Mouse (Mus musculus) neural tube, embryonic 13.5 days (tissue): Measurements from ENCODE around the gene Rab3c. TPM values are rescaled to one million over a fixed set of nuclear protein-coding genes. Genes with fewer than 3 reads are reported as not detected.

Experiments
- ATAC-seq: fragments of 200-750 bp; cut with Nextera tagmentation; 2 replicates; pipeline ENCODE4 v1.8.0; 2017; ENCODE audit warnings: low read depth, mild to moderate bottlenecking, moderate TSS enrichment, moderate library complexity
- H3K27ac ChIP-seq: fragments of 300-500 bp; sonication (generic); replicated peaks from 2 replicates; pipeline ENCODE4 v1.5.1; 2015; ENCODE audit warnings: moderate library complexity, mild to moderate bottlenecking, inconsistent platforms
- H3K27me3 ChIP-seq: fragments of 300-500 bp; sonication (generic); 2 replicates; pipeline ENCODE4 v1.6.1; 2015; ENCODE audit warnings: mild to moderate bottlenecking, inconsistent platforms
- H3K36me3 ChIP-seq: fragments of 300-500 bp; sonication (generic); 2 replicates; pipeline ENCODE4 v1.6.1; 2015; ENCODE audit warnings: mild to moderate bottlenecking, inconsistent platforms
- H3K4me1 ChIP-seq: fragments of 300-500 bp; sonication (generic); replicated peaks from 2 replicates; pipeline ENCODE4 v1.6.1; 2015; ENCODE audit warnings: inconsistent platforms
- H3K4me2 ChIP-seq: fragments of 300-500 bp; sonication (generic); 2 replicates; pipeline ENCODE4 v1.6.1; 2015; ENCODE audit warnings: inconsistent platforms, mild to moderate bottlenecking, moderate library complexity
- H3K4me3 ChIP-seq: fragments of 300-500 bp; sonication (generic); 2 replicates; pipeline ENCODE4 v1.5.1; 2015; ENCODE audit warnings: mild to moderate bottlenecking, inconsistent platforms
- H3K9ac ChIP-seq: fragments of 300-500 bp; sonication (generic); 2 replicates; pipeline ENCODE4 v1.6.1; 2015; ENCODE audit warnings: moderate library complexity, mild to moderate bottlenecking, inconsistent platforms
- H3K9me3 ChIP-seq: fragments of 300-500 bp; sonication (generic); 2 replicates; pipeline ENCODE4 v1.6.1; 2016; ENCODE audit warnings: inconsistent platforms
- whole genome bisulfite sequencing: fragments of 180-500 bp; shearing (Covaris S2); methylation state at CpG from one replicate; pipeline ENCODE4 v1.1.7; 2015; 5-methylcytosine and 5-hydroxymethylcytosine counted together
- polyA plus RNA-seq: library from polyadenylated mRNA; unstranded; fragments of >200 nt; fragmentation: Nextera tagmentation; extraction: Ambion mirVana; gene quantifications from 2 replicates; pipeline ENCODE4 v1.2.1, GENCODE M21; 2015

Rab3c gene
- polyA plus RNA-seq, 1 experiment from 2014 or later = 174 TPM

- Histone ChIP-seq H3K27me3 (no peaks in the 10 kb centered on the region), H3K4me1 (peaks cover 51% of the 10 kb centered on the region), H3K9ac (no peak overlapping the region), H3K4me2 (no peak overlapping the region), H3K4me3 (no peak overlapping the region), H3K27ac (0 out of 2 replicates have a peak overlapping the region, but pooled peaks have one; percentile 46), H3K36me3 (no peaks in the 10 kb centered on the region), H3K9me3 (no peaks in the 10 kb centered on the region; the same call in 1 of the 2 replicates)
- 70% methylated on average over 4 of the region's 4 CpGs for WGBS
- no peak for ATAC-seq
Observed at GRCm38 (mm10) chr13:110184963-110185685, 95.7 kb downstream of the Rab3c start.

GRCm38 (mm10) chr13:110175651-110176050 lies 105.1 kb downstream of the Rab3c start:
- ATAC-seq = no peak
- Histone ChIP-seq H3K4me2 (no peak overlapping the region), H3K4me1 (peaks cover 7% of the 10 kb centered on the region; the same call in 1 of the 2 replicates), H3K9ac (no peak overlapping the region), H3K9me3 (no peaks in the 10 kb centered on the region), H3K36me3 (no peaks in the 10 kb centered on the region), H3K27ac (no peak overlapping the region), H3K27me3 (no peaks in the 10 kb centered on the region), H3K4me3 (no peak overlapping the region)
- WGBS = 79% methylated on average over 6 of the region's 6 CpGs

- Histone ChIP-seq H3K9me3 (no peaks in the 10 kb centered on the region), H3K27ac (peak overlapping the region; percentile 42; the same call in 1 of the 2 replicates), H3K27me3 (no peaks in the 10 kb centered on the region), H3K4me2 (no peak overlapping the region), H3K4me3 (no peak overlapping the region), H3K9ac (no peak overlapping the region), H3K4me1 (peaks cover 41% of the 10 kb centered on the region), H3K36me3 (no peaks in the 10 kb centered on the region)
- ATAC-seq = no peak
- WGBS = 64% methylated on average over 3 of the region's 3 CpGs
Observed at GRCm38 (mm10) chr13:110169669-110170068, 111.1 kb downstream of the Rab3c start.

- H3K36me3 ChIP-seq = no peaks in the 10 kb centered on the region
- no peaks in the 10 kb centered on the region for H3K27me3 ChIP-seq
- WGBS = 57% methylated on average over 4 of the region's 4 CpGs
- peak overlapping the region; percentile 42 for H3K27ac ChIP-seq
- H3K9me3 ChIP-seq = no peaks in the 10 kb centered on the region
- H3K4me2 ChIP-seq = no peak overlapping the region
- no peak overlapping the region for H3K4me3 ChIP-seq
- peaks cover 41% of the 10 kb centered on the region for H3K4me1 ChIP-seq
- no peak for ATAC-seq
- no peak overlapping the region for H3K9ac ChIP-seq
Observed at GRCm38 (mm10) chr13:110169152-110169551, 111.6 kb downstream of the Rab3c start.

GRCm38 (mm10) chr13:110168570-110168969 lies 112.2 kb downstream of the Rab3c start:
- Histone ChIP-seq H3K4me1 (peaks cover 41% of the 10 kb centered on the region), H3K9me3 (no peaks in the 10 kb centered on the region), H3K27me3 (no peaks in the 10 kb centered on the region), H3K4me3 (no peak overlapping the region), H3K27ac (peak overlapping the region; percentile 38; the same call in 1 of the 2 replicates), H3K36me3 (no peaks in the 10 kb centered on the region), H3K9ac (no peak overlapping the region), H3K4me2 (no peak overlapping the region)
- no peak for ATAC-seq
- WGBS = 81% methylated on average over 4 of the region's 4 CpGs

- Histone ChIP-seq H3K4me3 (no peak overlapping the region), H3K9me3 (no peaks in the 10 kb centered on the region), H3K27ac (peak overlapping the region; percentile 86), H3K27me3 (no peaks in the 10 kb centered on the region), H3K9ac (no peak overlapping the region), H3K4me2 (peak overlapping the region; percentile 21; the same call in 1 of the 2 replicates), H3K4me1 (peaks cover 45% of the 10 kb centered on the region), H3K36me3 (no peaks in the 10 kb centered on the region)
- WGBS = 24% methylated on average over 3 of the region's 3 CpGs
- peak; percentile 94 for ATAC-seq
Observed at GRCm38 (mm10) chr13:110166622-110167330, 114.0 kb downstream of the Rab3c start.

- Histone ChIP-seq H3K36me3 (no peaks in the 10 kb centered on the region), H3K9ac (no peak overlapping the region), H3K4me2 (no peak overlapping the region), H3K4me1 (peaks cover 40% of the 10 kb centered on the region), H3K27ac (peak overlapping the region; percentile 68), H3K27me3 (no peaks in the 10 kb centered on the region), H3K9me3 (no peaks in the 10 kb centered on the region), H3K4me3 (no peak overlapping the region)
- 35% methylated on average over 4 of the region's 4 CpGs for WGBS
- no peak for ATAC-seq
Observed at GRCm38 (mm10) chr13:110159980-110160379, 120.8 kb downstream of the Rab3c start.

- 37% methylated on average over 7 of the region's 7 CpGs for WGBS
- ATAC-seq = peak; percentile 47; the same call in 1 of the 2 replicates
- peak overlapping the region; percentile 72 for H3K27ac ChIP-seq
Observed at GRCm38 (mm10) chr13:110158588-110159519, 121.9 kb downstream of the Rab3c start.

GRCm38 (mm10) chr13:110145545-110145944 lies 135.3 kb downstream of the Rab3c start:
- H3K9ac ChIP-seq = no peak overlapping the region

More at GRCm38 (mm10) chr13:110158588-110159519, 121.9 kb downstream of the Rab3c start:
- no peaks in the 10 kb centered on the region for H3K9me3 ChIP-seq
- peaks cover 47% of the 10 kb centered on the region for H3K4me1 ChIP-seq
- no peaks in the 10 kb centered on the region for H3K27me3 ChIP-seq
- no peak overlapping the region for H3K9ac ChIP-seq
- no peak overlapping the region for H3K4me2 ChIP-seq
- H3K36me3 ChIP-seq = no peaks in the 10 kb centered on the region
- H3K4me3 ChIP-seq = no peak overlapping the region

GRCm38 (mm10) chr13:110145019-110145418 lies 135.8 kb downstream of the Rab3c start:
- no peaks in the 10 kb centered on the region for H3K27me3 ChIP-seq
- H3K36me3 ChIP-seq = no peaks in the 10 kb centered on the region
- no peak overlapping the region for H3K4me3 ChIP-seq
- H3K4me1 ChIP-seq = peaks cover 19% of the 10 kb centered on the region
- no peak overlapping the region for H3K9ac ChIP-seq
- no peaks in the 10 kb centered on the region for H3K9me3 ChIP-seq
- WGBS = 40% methylated on average over 8 of the region's 8 CpGs
- peak; percentile 86 for ATAC-seq
- no peak overlapping the region for H3K4me2 ChIP-seq
- peak overlapping the region; percentile 78 for H3K27ac ChIP-seq

More at GRCm38 (mm10) chr13:110145545-110145944, 135.3 kb downstream of the Rab3c start:
- peak; percentile 68 for ATAC-seq
- Histone ChIP-seq H3K4me3 (no peak overlapping the region), H3K9me3 (no peaks in the 10 kb centered on the region), H3K36me3 (no peaks in the 10 kb centered on the region), H3K27me3 (no peaks in the 10 kb centered on the region), H3K4me1 (peaks cover 21% of the 10 kb centered on the region), H3K4me2 (no peak overlapping the region), H3K27ac (peak overlapping the region; percentile 78)
- WGBS = 38% methylated on average over 3 of the region's 3 CpGs

GRCm38 (mm10) chr13:110139339-110139738 lies 141.5 kb downstream of the Rab3c start:
- ATAC-seq = peak; percentile 73
- 54% methylated on average over 5 of the region's 5 CpGs for WGBS
- peak overlapping the region; percentile 57 for H3K27ac ChIP-seq
- H3K36me3 ChIP-seq = no peaks in the 10 kb centered on the region
- H3K4me3 ChIP-seq = no peak overlapping the region
- H3K4me1 ChIP-seq = peaks cover 18% of the 10 kb centered on the region
- no peak overlapping the region for H3K4me2 ChIP-seq
- no peak overlapping the region for H3K9ac ChIP-seq
- no peaks in the 10 kb centered on the region for H3K9me3 ChIP-seq
- H3K27me3 ChIP-seq = no peaks in the 10 kb centered on the region
